Comparison of ENCODE assay signal across 14 mouse cellular contexts in the genomic region with DNA sequence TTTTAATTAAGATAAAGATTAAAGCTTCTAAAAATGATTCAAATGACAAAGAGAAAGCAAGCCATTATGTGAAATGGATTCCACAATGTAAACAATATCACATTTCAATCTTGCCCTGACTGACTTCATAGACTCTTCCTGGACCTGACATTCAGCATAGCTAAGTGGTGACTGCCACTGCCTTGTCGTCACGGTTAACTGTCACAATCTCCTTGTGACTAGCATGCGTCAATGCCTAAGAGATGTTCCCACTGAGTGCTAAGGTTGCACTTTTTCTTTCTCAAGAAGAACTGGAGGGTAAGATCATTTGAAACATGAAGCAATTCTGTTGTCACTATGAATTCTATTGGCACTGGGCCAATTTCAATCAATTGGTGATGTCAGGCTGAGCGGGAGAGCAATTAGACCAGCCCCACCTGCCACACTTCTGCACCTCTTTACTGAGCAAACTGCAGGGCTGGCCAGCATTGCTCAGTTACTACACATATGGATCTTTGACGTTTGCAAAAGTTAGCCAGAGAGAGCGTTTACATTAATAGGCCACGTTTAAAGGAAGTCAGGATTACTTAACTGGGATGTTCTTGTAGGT.
DNase-seq lines count a peak whose midpoint lies in the region; ATAC-seq and TF ChIP-seq lines count a peak whose summit lies in the region.
"Had no signal": no experiment of that assay in that cellular context is flagged by ENCODE, and none has a peak within 500 bp of the region (broad histone marks: within the 10 kb centered on the region; RNA-seq: fewer than 3 reads in every experiment).

No protein-coding gene starts in this region.

- H3K36me3 ChIP-seq in forebrain, embryonic 12.5 days (replicated peaks) = no peaks in the 10 kb centered on the region
- H3K36me3 ChIP-seq in forebrain, embryonic 10.5 days (replicated peaks) = no peaks in the 10 kb centered on the region; the same call in 1 of the 2 replicates
- H3K36me3 ChIP-seq in lung, embryonic 14.5 days (ENCODE audit: insufficient read depth) = no peaks in the 10 kb centered on the region
- no peaks in the 10 kb centered on the region for H3K36me3 ChIP-seq in forebrain, embryonic 15.5 days
- no peaks in the 10 kb centered on the region for H3K36me3 ChIP-seq in stomach, postnatal 0 days (ENCODE audit: control insufficient read depth, insufficient read depth, low read length)
- H3K36me3 ChIP-seq: heart, embryonic 15.5 days; hindbrain, embryonic 10.5 days had no signal

- no peak overlapping the region for H3K9ac ChIP-seq in forebrain, embryonic 12.5 days
- H3K9ac ChIP-seq in lung, embryonic 14.5 days = no peak overlapping the region
- no peak overlapping the region for H3K9ac ChIP-seq in forebrain, embryonic 15.5 days (replicated peaks)
- no peak overlapping the region for H3K9ac ChIP-seq in stomach, postnatal 0 days (ENCODE audit: low read length)
- H3K9ac ChIP-seq: heart, embryonic 15.5 days had no signal

- H3K4me2 ChIP-seq in forebrain, embryonic 12.5 days = no peak overlapping the region
- no peak overlapping the region for H3K4me2 ChIP-seq in lung, embryonic 14.5 days
- no peak overlapping the region for H3K4me2 ChIP-seq in forebrain, embryonic 15.5 days (replicated peaks)
- no peak overlapping the region for H3K4me2 ChIP-seq in stomach, postnatal 0 days (replicated peaks; ENCODE audit: low read depth)
- H3K4me2 ChIP-seq: heart, embryonic 15.5 days had no signal

- H3K4me3 ChIP-seq in forebrain, embryonic 12.5 days (replicated peaks) = no peak overlapping the region
- H3K4me3 ChIP-seq in forebrain, embryonic 10.5 days = no peak overlapping the region
- no peak overlapping the region for H3K4me3 ChIP-seq in lung, embryonic 14.5 days (ENCODE audit: low read depth, low read length)
- H3K4me3 ChIP-seq in forebrain, embryonic 15.5 days = no peak overlapping the region
- no peak overlapping the region for H3K4me3 ChIP-seq in stomach, postnatal 0 days (ENCODE audit: low read depth, low read length)
- H3K4me3 ChIP-seq: heart, embryonic 15.5 days; hindbrain, embryonic 10.5 days had no signal

- no peaks in the 10 kb centered on the region for H3K9me3 ChIP-seq in forebrain, embryonic 12.5 days
- no peaks in the 10 kb centered on the region for H3K9me3 ChIP-seq in forebrain, embryonic 10.5 days
- H3K9me3 ChIP-seq in lung, embryonic 14.5 days (ENCODE audit: low read depth, low read length) = no peaks in the 10 kb centered on the region
- no peaks in the 10 kb centered on the region for H3K9me3 ChIP-seq in forebrain, embryonic 15.5 days
- no peaks in the 10 kb centered on the region for H3K9me3 ChIP-seq in stomach, postnatal 0 days (ENCODE audit: control insufficient read depth, low read length)
- H3K9me3 ChIP-seq: heart, embryonic 15.5 days; hindbrain, embryonic 10.5 days had no signal

- no peak for TF ChIP-seq CTCF in lung, embryonic 14.5 days (IDR thresholded peaks at IDR 0.05; ENCODE audit: low read depth)
- no peak for TF ChIP-seq CTCF in stomach, postnatal 0 days (IDR thresholded peaks at IDR 0.05; ENCODE audit: low read depth)

- H3K4me1 ChIP-seq in forebrain, embryonic 12.5 days = peaks cover 7% of the 10 kb centered on the region; the same call in 1 of the 2 replicates
- no peaks in the 10 kb centered on the region; the same call in 1 of the 2 replicates for H3K4me1 ChIP-seq in forebrain, embryonic 10.5 days
- H3K4me1 ChIP-seq in lung, embryonic 14.5 days (ENCODE audit: insufficient read depth) = no peaks in the 10 kb centered on the region
- H3K4me1 ChIP-seq in forebrain, embryonic 15.5 days = peaks cover 11% of the 10 kb centered on the region; the same call in 1 of the 2 replicates
- H3K4me1 ChIP-seq in stomach, postnatal 0 days (replicated peaks; ENCODE audit: control insufficient read depth, insufficient read depth) = no peaks in the 10 kb centered on the region
- H3K4me1 ChIP-seq: heart, embryonic 15.5 days; hindbrain, embryonic 10.5 days had no signal

- ATAC-seq in forebrain, embryonic 12.5 days (ENCODE audit: low FRiP score) = peak; percentile 64; the same call in 1 of the 2 replicates
- ATAC-seq in lung, embryonic 14.5 days (ENCODE audit: insufficient read depth) = peak; percentile 21; the same call in 1 of the 2 replicates
- peak; percentile 72 for ATAC-seq in forebrain, embryonic 15.5 days (replicated peaks)
- ATAC-seq in stomach, postnatal 0 days (ENCODE audit: low FRiP score, low TSS enrichment) = 0 out of 2 replicates have a peak, but pooled peaks have one; percentile 38

- no peaks in the 10 kb centered on the region for H3K27me3 ChIP-seq in forebrain, embryonic 12.5 days
- H3K27me3 ChIP-seq in forebrain, embryonic 10.5 days (ENCODE audit: poor library complexity, severe bottlenecking) = peaks cover 36% of the 10 kb centered on the region
- no peaks in the 10 kb centered on the region for H3K27me3 ChIP-seq in lung, embryonic 14.5 days (ENCODE audit: insufficient read depth, low read length)
- H3K27me3 ChIP-seq in forebrain, embryonic 15.5 days = no peaks in the 10 kb centered on the region
- H3K27me3 ChIP-seq in stomach, postnatal 0 days (ENCODE audit: control insufficient read depth, insufficient read depth, low read length) = no peaks in the 10 kb centered on the region
- H3K27me3 ChIP-seq: heart, embryonic 15.5 days had no signal

- DNase-seq in forebrain, embryonic 10.5 days (ENCODE audit: extremely low spot score, low spot score) = no peak
- peak; percentile 5 for DNase-seq in lung, embryonic 14.5 days
- no peak for DNase-seq in lung, postnatal 10 days
- no peak for DNase-seq in stomach, postnatal 0 days (ENCODE audit: low spot score)
- no peak for DNase-seq in yolk sac, embryonic 10.5 days (ENCODE audit: low spot score)
- DNase-seq in frontal cortex, postnatal 10 days (ENCODE audit: low spot score in 2 of 2) = no peak
- DNase-seq: cerebellum, adult 11-12 months; kidney, adult 8-10 months; layer of hippocampus, postnatal 36 days; thymus, adult 18-20 months had no signal

- no peak for TF ChIP-seq EP300 in stomach, postnatal 0 days (optimal IDR thresholded peaks at IDR 0.05)

- no peak overlapping the region for H3K27ac ChIP-seq in forebrain, embryonic 12.5 days
- H3K27ac ChIP-seq in forebrain, embryonic 10.5 days = no peak overlapping the region
- no peak overlapping the region for H3K27ac ChIP-seq in lung, embryonic 14.5 days (ENCODE audit: low read depth)
- H3K27ac ChIP-seq in forebrain, embryonic 15.5 days (replicated peaks) = no peak overlapping the region
- H3K27ac ChIP-seq in stomach, postnatal 0 days (replicated peaks) = no peak overlapping the region
- H3K27ac ChIP-seq: heart, embryonic 15.5 days; hindbrain, embryonic 10.5 days had no signal

- WGBS in forebrain, embryonic 12.5 days = 54% methylated on average over 7 of the region's 7 CpGs
- 89% methylated on average over 7 of the region's 7 CpGs for WGBS in forebrain, embryonic 10.5 days
- WGBS in lung, embryonic 14.5 days = 39% methylated on average over 7 of the region's 7 CpGs
- WGBS in forebrain, embryonic 15.5 days = 39% methylated on average over 7 of the region's 7 CpGs
- 38% methylated on average over 7 of the region's 7 CpGs for WGBS in stomach, postnatal 0 days

Comparison
In these comparisons a context has a peak if more than half of its experiments do, and no peak if none do; other contexts are left out.
1. ATAC-seq: peak in every context shown above with its lines; median percentile 72 in forebrain, embryonic 15.5 days; 64 in forebrain, embryonic 12.5 days; 38 in stomach, postnatal 0 days; 21 in lung, embryonic 14.5 days.